Mouse (Mus musculus) bone marrow, adult 2 months (tissue): ENCODE results near the gene Trim62. TPM values are rescaled to one million over a fixed set of nuclear protein-coding genes. Genes with fewer than 3 reads are reported as not detected.

ENCODE experiments used
- H3K27ac ChIP-seq: fragments of 200-500 bp; 2 replicates; pipeline ENCODE4 v1.5.1; 2012; ENCODE audit warnings: low read depth, mild to moderate bottlenecking, control low read depth, inconsistent platforms, low read length; ENCODE audit not compliant: control insufficient read depth, poor library complexity, insufficient read depth
- H3K4me1 ChIP-seq: fragments of 200-500 bp; 2 replicates; pipeline ENCODE4 v1.6.1; 2011; ENCODE audit warnings: low read length; ENCODE audit not compliant: control insufficient read depth, insufficient read depth
- H3K4me3 ChIP-seq: fragments of 200-500 bp; replicated peaks from 2 replicates; pipeline ENCODE3; 2011; ENCODE audit warnings: mild to moderate bottlenecking, low read depth, low read length, control low read depth; ENCODE audit not compliant: control insufficient read depth
- CTCF ChIP-seq: fragments of 200-500 bp; IDR thresholded peaks from 2 replicates; pipeline ENCODE4 v1.5.1; 2011; ENCODE audit warnings: low read length, control low read depth; ENCODE audit not compliant: control insufficient read depth, insufficient read depth
- POLR2A ChIP-seq: fragments of 200-500 bp; IDR thresholded peaks from 2 replicates; pipeline ENCODE4 v1.6.1; 2011; ENCODE audit warnings: low read depth, mild to moderate bottlenecking, control low read depth, low read length, borderline replicate concordance; ENCODE audit not compliant: control insufficient read depth
- WGBS: fragments of 180-500 bp; shearing (Covaris S2); methylation state at CpG from one replicate; pipeline ENCODE4 v1.1.7; 2018; 5-methylcytosine and 5-hydroxymethylcytosine counted together
- polyA plus RNA-seq: library from polyadenylated mRNA; stranded (reverse); fragments of >200 nt; gene quantifications from 2 replicates; pipeline ENCODE4 v1.2.4, GENCODE M21; 2011; ENCODE audit warnings: low replicate concordance; ENCODE audit not compliant: missing spikeins, insufficient read depth, insufficient read length

The Trim62 gene
- polyA plus RNA-seq, 1 experiment, result 0.52 TPM

GRCm38 (mm10) chr4:128888436-128888990 lies 5.1 kb downstream of the Trim62 start:
- 86% methylated on average over 6 of the region's 6 CpGs for WGBS
- H3K27ac ChIP-seq, result no peak overlapping the region
- TF ChIP-seq CTCF, result no peak
- TF ChIP-seq POLR2A, result no peak
- H3K4me1 ChIP-seq, result peaks cover 2% of the 10 kb centered on the region
- H3K4me3 ChIP-seq, result no peak overlapping the region

DNA sequence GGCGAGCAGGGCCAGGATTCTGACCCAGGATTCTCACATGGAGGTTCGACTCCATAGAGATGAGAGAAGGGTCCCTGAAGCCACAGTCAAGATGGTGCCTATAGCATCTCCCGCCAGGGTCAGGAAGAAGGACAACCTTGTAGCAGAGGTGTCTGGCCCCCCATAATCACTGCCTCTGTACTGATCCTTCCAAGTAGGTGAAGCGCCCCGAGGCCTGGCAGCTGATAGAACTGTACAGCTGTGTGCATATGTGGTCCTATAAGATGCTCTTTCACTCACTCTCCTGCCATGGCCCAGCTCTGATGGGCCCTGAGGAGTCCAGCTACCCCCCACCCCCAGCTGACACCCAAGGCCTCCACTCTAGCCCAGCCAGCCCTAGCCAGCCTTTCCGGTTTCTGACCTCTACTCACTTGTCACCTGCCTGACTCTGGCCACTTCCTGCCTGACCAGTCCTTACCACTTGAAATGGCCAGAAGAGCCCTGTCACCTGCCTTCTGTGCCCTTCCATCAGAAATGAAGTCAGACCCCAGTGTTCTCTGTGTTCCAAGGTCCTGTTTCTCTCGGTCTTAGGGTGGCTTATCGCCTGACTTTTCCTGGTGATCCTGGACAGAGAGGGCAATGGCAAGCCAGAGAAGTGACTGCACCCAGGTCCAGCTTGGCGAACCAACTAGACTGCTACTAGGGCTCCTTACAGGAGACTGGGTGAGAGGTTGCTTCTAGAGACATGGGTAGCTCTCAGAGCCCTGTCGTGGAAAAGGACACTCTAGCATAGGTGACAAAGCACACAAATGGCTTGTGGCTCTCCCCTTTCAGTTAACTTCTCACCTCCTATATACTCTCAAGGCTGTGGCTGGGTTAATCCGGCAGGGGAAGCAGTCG lies 6.6 kb downstream of the Trim62 start:
- TF ChIP-seq POLR2A (no peak), CTCF (no peak)
- WGBS, result 83% methylated on average over 12 of the region's 12 CpGs
- no peaks in the 10 kb centered on the region for H3K4me1 ChIP-seq
- H3K4me3 ChIP-seq, result no peak overlapping the region
- H3K27ac ChIP-seq, result no peak overlapping the region

- Histone ChIP-seq H3K27ac (no peak overlapping the region), H3K4me1 (no peaks in the 10 kb centered on the region), H3K4me3 (no peak overlapping the region)
- TF ChIP-seq CTCF (no peak), POLR2A (no peak)
- WGBS, result 3% methylated on average over 1 of the region's 1 CpGs
Measured at GRCm38 (mm10) chr4:128891157-128891556, 7.8 kb downstream of the Trim62 start.

DNA sequence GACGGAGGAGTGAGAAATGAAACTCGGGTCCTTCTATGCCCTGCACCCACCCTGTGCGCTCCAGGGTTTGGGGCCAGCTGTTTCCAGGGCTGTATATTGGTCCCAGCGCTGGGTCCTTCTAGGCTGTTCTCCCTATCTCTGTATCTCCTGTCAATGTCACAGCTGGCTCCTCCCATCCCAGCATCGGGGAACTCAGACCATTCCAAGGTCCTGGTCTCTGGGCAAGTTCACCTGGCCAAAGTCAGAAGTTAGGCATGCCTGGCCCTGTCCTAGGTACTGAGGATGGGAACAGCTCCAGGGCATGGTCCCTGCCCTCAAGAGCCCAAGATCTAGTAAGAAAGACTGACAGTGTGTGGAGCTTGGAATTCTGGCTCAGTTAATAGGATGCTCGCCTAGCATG lies 8.4 kb downstream of the Trim62 start:
- Histone ChIP-seq H3K4me3 (no peak overlapping the region), H3K27ac (no peak overlapping the region), H3K4me1 (no peaks in the 10 kb centered on the region)
- TF ChIP-seq POLR2A (no peak), CTCF (no peak)
- WGBS, result 75% methylated on average over 6 of the region's 6 CpGs

DNA sequence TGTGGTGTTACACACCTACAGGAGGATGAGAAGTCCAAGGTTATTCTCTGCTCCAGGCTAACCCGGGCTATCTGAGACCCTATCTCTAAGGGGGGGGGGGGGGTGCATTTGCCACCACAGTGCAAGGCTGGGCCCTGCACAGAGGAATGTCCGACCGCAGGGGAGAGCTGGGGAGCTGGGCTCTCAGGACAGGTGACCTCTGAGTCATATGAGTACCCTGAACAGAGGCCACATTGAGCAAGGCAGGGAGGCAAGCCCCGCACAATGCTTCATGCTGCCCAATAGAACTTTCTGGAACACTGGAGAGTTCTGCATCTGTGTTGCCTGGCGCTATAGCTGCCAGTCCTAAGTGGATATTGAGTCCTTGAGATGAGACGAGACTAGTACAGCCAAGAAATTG lies 8.8 kb downstream of the Trim62 start:
- 83% methylated on average over 6 of the region's 6 CpGs for WGBS
- no peak overlapping the region for H3K4me3 ChIP-seq
- H3K4me1 ChIP-seq, result no peaks in the 10 kb centered on the region
- TF ChIP-seq POLR2A, result no peak
- TF ChIP-seq CTCF, result no peak
- H3K27ac ChIP-seq, result no peak overlapping the region

DNA sequence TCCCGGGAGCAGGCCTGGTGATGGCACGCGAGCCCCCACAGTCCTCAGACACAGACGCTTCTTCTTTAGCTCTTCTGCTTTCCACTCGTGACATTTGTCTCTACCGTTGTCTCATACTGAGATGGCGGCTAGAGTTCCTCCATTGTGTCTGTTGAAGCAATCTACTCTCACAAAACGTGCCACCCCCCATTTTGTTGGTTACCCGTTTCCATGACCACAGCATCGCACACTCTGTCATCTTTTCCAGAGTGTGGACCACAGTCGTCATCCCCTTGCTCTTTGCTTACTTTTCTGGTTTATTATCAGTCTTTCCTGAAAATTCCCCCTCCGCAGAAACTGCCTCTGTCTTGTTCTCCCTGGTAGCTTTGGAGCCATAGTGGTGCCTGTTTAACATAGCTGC lies 10.7 kb downstream of the Trim62 start:
- H3K4me3 ChIP-seq, result no peak overlapping the region
- H3K27ac ChIP-seq, result no peak overlapping the region
- 81% methylated on average over 12 of the region's 12 CpGs for WGBS
- TF ChIP-seq POLR2A, result no peak
- TF ChIP-seq CTCF, result no peak
- no peaks in the 10 kb centered on the region for H3K4me1 ChIP-seq

DNA sequence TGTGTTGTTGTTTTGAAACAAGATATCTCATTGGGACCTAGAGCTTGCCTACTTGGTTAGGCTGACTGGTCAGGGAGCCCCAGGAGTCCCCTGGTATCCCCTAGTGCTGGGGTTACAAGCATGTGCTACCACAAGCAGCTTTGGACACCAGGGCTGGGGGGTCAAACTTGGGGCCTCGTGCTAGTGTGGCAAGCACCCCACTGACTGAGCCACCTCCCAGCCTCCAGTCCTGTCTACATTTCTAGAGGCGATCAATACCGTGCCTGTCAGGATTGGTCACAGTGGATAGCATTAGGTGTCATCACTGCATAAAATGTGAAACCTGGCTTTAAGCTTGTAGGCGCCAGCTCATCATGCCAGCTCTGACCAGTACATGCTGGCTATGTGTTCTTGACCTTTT lies 12.5 kb downstream of the Trim62 start:
- TF ChIP-seq CTCF (no peak), POLR2A (no peak)
- Histone ChIP-seq H3K4me3 (no peak overlapping the region), H3K4me1 (no peaks in the 10 kb centered on the region), H3K27ac (no peak overlapping the region)
- 85% methylated on average over 4 of the region's 4 CpGs for WGBS

DNA sequence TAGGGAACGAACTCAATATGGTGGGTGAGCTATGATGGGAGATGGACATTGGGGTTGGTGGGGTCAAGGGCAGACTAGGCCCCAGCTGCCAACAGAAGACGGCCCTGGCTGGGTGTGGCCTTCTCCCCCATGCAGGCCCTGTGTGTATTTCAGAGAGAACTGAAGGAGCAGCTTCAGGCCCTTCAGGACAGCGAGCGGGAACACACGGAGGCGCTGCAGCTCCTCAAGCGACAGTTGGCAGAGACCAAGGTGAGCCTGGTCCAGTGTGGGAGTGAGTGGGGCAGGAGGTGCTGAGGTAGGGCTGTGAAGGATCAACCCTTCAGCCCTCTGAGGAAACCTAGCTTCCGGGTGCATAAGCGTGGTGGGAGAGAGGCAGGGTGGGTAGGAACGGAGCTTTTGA lies 13.3 kb downstream of the Trim62 start:
- TF ChIP-seq CTCF, result no peak
- no peak for TF ChIP-seq POLR2A
- Histone ChIP-seq H3K27ac (no peak overlapping the region), H3K4me3 (no peak overlapping the region), H3K4me1 (no peaks in the 10 kb centered on the region)
- WGBS, result 90% methylated on average over 10 of the region's 10 CpGs
